8 mouse cellular contexts compared by ENCODE assay signal in genomic region chr14:59590614-59591013, GRCm38 (mm10). TPM values are rescaled to one million over a fixed set of nuclear protein-coding genes. Genes with fewer than 3 reads are reported as not detected.
A peak's percentile ranks its signal among the peaks of the same experiment; 100 is the strongest.
DNase-seq lines count a peak whose midpoint lies in the region; ATAC-seq and TF ChIP-seq lines count a peak whose summit lies in the region.

No protein-coding gene starts in this region.

- WGBS in embryonic facial prominence, embryonic 11.5 days: 83% methylated on average over 1 of the region's 1 CpGs
- 81% methylated on average over 1 of the region's 1 CpGs for WGBS in embryonic facial prominence, embryonic 10.5 days
- 77% methylated on average over 1 of the region's 1 CpGs for WGBS in midbrain, postnatal 0 days
- 83% methylated on average over 1 of the region's 1 CpGs for WGBS in midbrain, embryonic 15.5 days
- WGBS in forebrain, embryonic 13.5 days: 93% methylated on average over 1 of the region's 1 CpGs

- peak; percentile 50 for TF ChIP-seq CTCF in midbrain, postnatal 0 days (IDR thresholded peaks at IDR 0.05)

- no peak overlapping the region for H3K27ac ChIP-seq in embryonic facial prominence, embryonic 11.5 days (replicated peaks; ENCODE audit: low read depth, low read length)
- H3K27ac ChIP-seq in embryonic facial prominence, embryonic 10.5 days (replicated peaks): no peak overlapping the region
- H3K27ac ChIP-seq in midbrain, postnatal 0 days (ENCODE audit: low read depth, low read length): no peak overlapping the region
- H3K27ac ChIP-seq in midbrain, embryonic 15.5 days: no peak overlapping the region
- no peak overlapping the region for H3K27ac ChIP-seq in forebrain, embryonic 13.5 days

- H3K9me3 ChIP-seq in embryonic facial prominence, embryonic 11.5 days (replicated peaks; ENCODE audit: control insufficient read depth, low read length): no peaks in the 10 kb centered on the region
- H3K9me3 ChIP-seq in embryonic facial prominence, embryonic 10.5 days: no peaks in the 10 kb centered on the region
- H3K9me3 ChIP-seq in midbrain, postnatal 0 days (ENCODE audit: low read length): no peaks in the 10 kb centered on the region
- no peaks in the 10 kb centered on the region for H3K9me3 ChIP-seq in midbrain, embryonic 15.5 days
- no peaks in the 10 kb centered on the region for H3K9me3 ChIP-seq in forebrain, embryonic 13.5 days (replicated peaks)

- no peak overlapping the region for H3K4me2 ChIP-seq in embryonic facial prominence, embryonic 11.5 days (ENCODE audit: low read depth, low read length)
- no peak overlapping the region for H3K4me2 ChIP-seq in midbrain, postnatal 0 days (ENCODE audit: low read depth, low read length, poor library complexity, severe bottlenecking)
- no peak overlapping the region for H3K4me2 ChIP-seq in midbrain, embryonic 15.5 days
- H3K4me2 ChIP-seq in forebrain, embryonic 13.5 days: no peak overlapping the region

- H3K36me3 ChIP-seq in embryonic facial prominence, embryonic 11.5 days (replicated peaks; ENCODE audit: control insufficient read depth, insufficient read depth, low read depth, low read length): peaks cover 8% of the 10 kb centered on the region; the same call in 1 of the 2 replicates
- H3K36me3 ChIP-seq in embryonic facial prominence, embryonic 10.5 days (replicated peaks): peaks cover 60% of the 10 kb centered on the region
- peaks cover 37% of the 10 kb centered on the region for H3K36me3 ChIP-seq in midbrain, postnatal 0 days (ENCODE audit: insufficient read depth, low read length)
- H3K36me3 ChIP-seq in midbrain, embryonic 15.5 days (replicated peaks): peaks cover 33% of the 10 kb centered on the region; the same call in 1 of the 2 replicates
- peaks cover 64% of the 10 kb centered on the region for H3K36me3 ChIP-seq in forebrain, embryonic 13.5 days (ENCODE audit: poor library complexity, severe bottlenecking)

- no peak for ATAC-seq in embryonic facial prominence, embryonic 11.5 days (replicated peaks; ENCODE audit: insufficient number of reproducible peaks, low FRiP score, low TSS enrichment, low read depth)
- no peak for ATAC-seq in midbrain, postnatal 0 days (ENCODE audit: low FRiP score)
- no peak for ATAC-seq in midbrain, embryonic 15.5 days (replicated peaks)
- ATAC-seq in forebrain, embryonic 13.5 days: no peak

- no peaks in the 10 kb centered on the region for H3K4me1 ChIP-seq in embryonic facial prominence, embryonic 11.5 days (ENCODE audit: control insufficient read depth, insufficient read depth, low read length)
- H3K4me1 ChIP-seq in embryonic facial prominence, embryonic 10.5 days: no peaks in the 10 kb centered on the region
- no peaks in the 10 kb centered on the region for H3K4me1 ChIP-seq in midbrain, postnatal 0 days (ENCODE audit: insufficient read depth, low read length)
- H3K4me1 ChIP-seq in midbrain, embryonic 15.5 days: 0 out of 2 replicates have a peak, but pooled peaks cover 2% of the 10 kb centered on the region
- H3K4me1 ChIP-seq in forebrain, embryonic 13.5 days: no peaks in the 10 kb centered on the region

- H3K9ac ChIP-seq in embryonic facial prominence, embryonic 11.5 days (replicated peaks; ENCODE audit: low read length): no peak overlapping the region
- no peak overlapping the region for H3K9ac ChIP-seq in midbrain, postnatal 0 days (replicated peaks; ENCODE audit: low read length, poor library complexity, severe bottlenecking)
- H3K9ac ChIP-seq in midbrain, embryonic 15.5 days: no peak overlapping the region
- H3K9ac ChIP-seq in forebrain, embryonic 13.5 days: no peak overlapping the region

- H3K27me3 ChIP-seq in embryonic facial prominence, embryonic 11.5 days (ENCODE audit: control insufficient read depth, insufficient read depth, low read length): no peaks in the 10 kb centered on the region
- no peaks in the 10 kb centered on the region for H3K27me3 ChIP-seq in embryonic facial prominence, embryonic 10.5 days (replicated peaks; ENCODE audit: low read depth, poor library complexity, severe bottlenecking)
- no peaks in the 10 kb centered on the region for H3K27me3 ChIP-seq in midbrain, postnatal 0 days (ENCODE audit: insufficient read depth, low read length)
- no peaks in the 10 kb centered on the region for H3K27me3 ChIP-seq in midbrain, embryonic 15.5 days (replicated peaks)
- H3K27me3 ChIP-seq in forebrain, embryonic 13.5 days: no peaks in the 10 kb centered on the region

- H3K4me3 ChIP-seq in embryonic facial prominence, embryonic 11.5 days (ENCODE audit: low read depth, low read length): no peak overlapping the region
- no peak overlapping the region for H3K4me3 ChIP-seq in embryonic facial prominence, embryonic 10.5 days
- no peak overlapping the region for H3K4me3 ChIP-seq in midbrain, postnatal 0 days (ENCODE audit: low read depth, low read length)
- H3K4me3 ChIP-seq in midbrain, embryonic 15.5 days: no peak overlapping the region
- H3K4me3 ChIP-seq in forebrain, embryonic 13.5 days: no peak overlapping the region

- peak; percentile 30 for DNase-seq in embryonic facial prominence, embryonic 11.5 days (ENCODE audit: low spot score)
- DNase-seq in embryonic facial prominence, embryonic 10.5 days (ENCODE audit: low spot score): no peak
- no peak for DNase-seq in midbrain, postnatal 0 days (ENCODE audit: low spot score)
- peak; percentile 68 for DNase-seq in induced T-regulatory cell, adult 2 months (ENCODE audit: low read depth)
- DNase-seq in thymus, postnatal 25 days: peak; percentile 40
- no peak for DNase-seq in right cerebral cortex, adult 18-20 months

RNA-seq across cellular contexts. Expression of gene Cdadc1, which starts 7.1 kb away (rescaled TPM):
- 29.7 and 32.0 TPM in 2 replicates for polyA plus RNA-seq in embryonic facial prominence, embryonic 11.5 days (2014; fragmentation: Nextera tagmentation; extraction: Ambion mirVana)
- 24.7 and 28.9 TPM in 2 replicates for polyA plus RNA-seq in embryonic facial prominence, embryonic 10.5 days (2016; fragmentation: Nextera tagmentation; extraction: Ambion mirVana)
- total RNA-seq in midbrain, postnatal 0 days (2014; rRNA removed): 7.3 and 13.9 TPM in 2 replicates
- polyA plus RNA-seq in midbrain, postnatal 0 days (2015; fragmentation: Nextera tagmentation; extraction: Ambion mirVana): 32.5 and 36.6 TPM in 2 replicates
- 36.7 and 37.1 TPM in 2 replicates for polyA plus RNA-seq in midbrain, embryonic 15.5 days (2015; fragmentation: Nextera tagmentation; extraction: Ambion mirVana)
- polyA plus RNA-seq in forebrain, embryonic 13.5 days (2015; fragmentation: Nextera tagmentation; extraction: Ambion mirVana): 32.4 and 38.4 TPM in 2 replicates

RNA-seq across cellular contexts. Expression of gene Shisa2, which starts 34.5 kb away (rescaled TPM):
- polyA plus RNA-seq in embryonic facial prominence, embryonic 11.5 days (2014; fragmentation: Nextera tagmentation; extraction: Ambion mirVana): 35.4 and 40.6 TPM in 2 replicates
- polyA plus RNA-seq in embryonic facial prominence, embryonic 10.5 days (2016; fragmentation: Nextera tagmentation; extraction: Ambion mirVana): 26.1 and 29.8 TPM in 2 replicates
- total RNA-seq in midbrain, postnatal 0 days (2014; rRNA removed): 15.1 and 21.0 TPM in 2 replicates
- polyA plus RNA-seq in midbrain, postnatal 0 days (2015; fragmentation: Nextera tagmentation; extraction: Ambion mirVana): 3.5 and 4.8 TPM in 2 replicates
- polyA plus RNA-seq in midbrain, embryonic 15.5 days (2015; fragmentation: Nextera tagmentation; extraction: Ambion mirVana): 5.0 and 6.2 TPM in 2 replicates
- 26.6 and 31.1 TPM in 2 replicates for polyA plus RNA-seq in forebrain, embryonic 13.5 days (2015; fragmentation: Nextera tagmentation; extraction: Ambion mirVana)

Comparison
In these comparisons a context has a peak if more than half of its experiments do, and no peak if none do; other contexts are left out.
1. DNase-seq: peak in embryonic facial prominence, embryonic 11.5 days (single experiment), induced T-regulatory cell, adult 2 months (single experiment) and thymus, postnatal 25 days (single experiment); none in embryonic facial prominence, embryonic 10.5 days (single experiment), midbrain, postnatal 0 days (single experiment) and right cerebral cortex, adult 18-20 months (single experiment).